Mouse (Mus musculus): ENCODE measurements around the gene Fbl. TPM values are rescaled to one million over a fixed set of nuclear protein-coding genes. Genes with fewer than 3 reads are reported as not detected.
A peak's percentile ranks its signal among the peaks of the same experiment; 100 is the strongest.
"Not testable (repeated sequence)": the region's sequence is repeated elsewhere in the genome, so short reads cannot be mapped to it uniquely, and the experiment has no call there.

Gene Fbl
- polyA plus RNA-seq (2017; shearing (Covaris generic)), result 10 to 100 TPM; 37.8 to 61.3 (median 61.2) TPM

GRCm38 (mm10) chr7:28169489-28170422, at the start of gene Fbl:
TSS of gene Fbl (plus strand) at chr7:28169710.
- ATAC-seq, result peak; percentile 88

GRCm38 (mm10) chr7:28129166-28129565, 40.3 kb upstream of the Fbl start, which contains the start of gene 9530053A07Rik:
TSS of gene 9530053A07Rik (plus strand) at chr7:28129466.
- ATAC-seq, result no peak

- no peak for ATAC-seq
Measured at GRCm38 (mm10) chr7:28137613-28138012, 31.9 kb upstream of the Fbl start.

GRCm38 (mm10) chr7:28148263-28148662, 21.2 kb upstream of the Fbl start:
- peak; percentile 65 for ATAC-seq

- no peak for ATAC-seq
Measured at GRCm38 (mm10) chr7:28149841-28150240, 19.7 kb upstream of the Fbl start.

- no peak for ATAC-seq
Measured at GRCm38 (mm10) chr7:28151584-28152221, 17.8 kb upstream of the Fbl start.

GRCm38 (mm10) chr7:28153595-28153994, 15.9 kb upstream of the Fbl start:
- ATAC-seq, result not testable (repeated sequence)

GRCm38 (mm10) chr7:28159292-28159691, 10.2 kb upstream of the Fbl start:
- no peak for ATAC-seq

- no peak for ATAC-seq
Measured at GRCm38 (mm10) chr7:28159893-28160292, 9.6 kb upstream of the Fbl start.

GRCm38 (mm10) chr7:28161163-28161749, 8.3 kb upstream of the Fbl start:
- ATAC-seq, result no peak

- no peak for ATAC-seq
Measured at GRCm38 (mm10) chr7:28165406-28165805, 4.1 kb upstream of the Fbl start.

GRCm38 (mm10) chr7:28168320-28169115, 992 bp upstream of the Fbl start:
- ATAC-seq, result peak; percentile 52

GRCm38 (mm10) chr7:28175358-28175757, 5.8 kb downstream of the Fbl start:
- no peak for ATAC-seq

GRCm38 (mm10) chr7:28179228-28179627, 9.7 kb downstream of the Fbl start, which contains the start of gene Dyrk1b:
TSS of gene Dyrk1b (plus strand) at chr7:28179469.
- ATAC-seq, result peak; percentile 90

- ATAC-seq, result peak; percentile 87
Measured at GRCm38 (mm10) chr7:28179741-28180377, 10.3 kb downstream of the Fbl start.

- no peak for ATAC-seq
Measured at GRCm38 (mm10) chr7:28180890-28181289, 11.4 kb downstream of the Fbl start.

- no peak for ATAC-seq
Measured at GRCm38 (mm10) chr7:28181376-28181775, 11.9 kb downstream of the Fbl start.

- no peak for ATAC-seq
Measured at GRCm38 (mm10) chr7:28182320-28182719, 12.8 kb downstream of the Fbl start.

GRCm38 (mm10) chr7:28185884-28186283, 16.4 kb downstream of the Fbl start:
- no peak for ATAC-seq

- no peak for ATAC-seq
Measured at GRCm38 (mm10) chr7:28186631-28187030, 17.1 kb downstream of the Fbl start.

GRCm38 (mm10) chr7:28191489-28191888, 22.0 kb downstream of the Fbl start:
- ATAC-seq, result no peak

- ATAC-seq, result no peak
Measured at GRCm38 (mm10) chr7:28191903-28192302, 22.4 kb downstream of the Fbl start.

Measured in inflammation-experienced regulatory T-cells, adult 6 months (primary cell).